Mouse (Mus musculus) gastrocnemius, adult 2 months (tissue): Measurements from ENCODE around the gene Aloxe3. TPM values are rescaled to one million over a fixed set of nuclear protein-coding genes. Genes with fewer than 3 reads are reported as not detected.
A peak's percentile ranks its signal among the peaks of the same experiment; 100 is the strongest.

Experiments used
- DNase-seq: peaks from one replicate; pipeline ENCODE4 v3.0.0; 2022
- H3K27ac ChIP-seq: fragments of 200-600 bp; 2 replicates; pipeline ENCODE4 v1.8.1; 2022; ENCODE audit warnings: mild to moderate bottlenecking
- H3K4me3 ChIP-seq: fragments of 200-600 bp; 2 replicates; pipeline ENCODE4 v1.8.1; 2022; ENCODE audit warnings: mild to moderate bottlenecking, moderate library complexity
- CTCF ChIP-seq: fragments of 200-600 bp; IDR thresholded peaks from 2 replicates; pipeline ENCODE4 v1.8.1; 2022; ENCODE audit warnings: antibody characterized with exemption, mild to moderate bottlenecking, moderate library complexity
- intact Hi-C: fragments of 180-260 bp; cut with DNase I; formaldehyde crosslinking; loops from one replicate; pipeline ENCODE4 v1.15.1; 2025
- total RNA-seq, 2 experiments: library from RNA; stranded (reverse); gene quantifications; 2 replicates each; pipeline ENCODE4 v1.2.3; 2021

The Aloxe3 gene
- total RNA-seq, 2 experiments from 2014 or later, result not detected

- TF ChIP-seq CTCF, result no peak
- intact Hi-C loops, result loop anchor here (2.0 kb wide), 1 partner anchor 26 kb away; the partner anchor contains the start of gene 9130213A22Rik
- H3K4me3 ChIP-seq, result peak overlapping the region; percentile 74
- peak; percentile 100 for DNase-seq
- H3K27ac ChIP-seq, result peak overlapping the region; percentile 100
Observed at GRCm38 (mm10) chr11:69096987-69097900, 28.5 kb upstream of the Aloxe3 start.

DNA sequence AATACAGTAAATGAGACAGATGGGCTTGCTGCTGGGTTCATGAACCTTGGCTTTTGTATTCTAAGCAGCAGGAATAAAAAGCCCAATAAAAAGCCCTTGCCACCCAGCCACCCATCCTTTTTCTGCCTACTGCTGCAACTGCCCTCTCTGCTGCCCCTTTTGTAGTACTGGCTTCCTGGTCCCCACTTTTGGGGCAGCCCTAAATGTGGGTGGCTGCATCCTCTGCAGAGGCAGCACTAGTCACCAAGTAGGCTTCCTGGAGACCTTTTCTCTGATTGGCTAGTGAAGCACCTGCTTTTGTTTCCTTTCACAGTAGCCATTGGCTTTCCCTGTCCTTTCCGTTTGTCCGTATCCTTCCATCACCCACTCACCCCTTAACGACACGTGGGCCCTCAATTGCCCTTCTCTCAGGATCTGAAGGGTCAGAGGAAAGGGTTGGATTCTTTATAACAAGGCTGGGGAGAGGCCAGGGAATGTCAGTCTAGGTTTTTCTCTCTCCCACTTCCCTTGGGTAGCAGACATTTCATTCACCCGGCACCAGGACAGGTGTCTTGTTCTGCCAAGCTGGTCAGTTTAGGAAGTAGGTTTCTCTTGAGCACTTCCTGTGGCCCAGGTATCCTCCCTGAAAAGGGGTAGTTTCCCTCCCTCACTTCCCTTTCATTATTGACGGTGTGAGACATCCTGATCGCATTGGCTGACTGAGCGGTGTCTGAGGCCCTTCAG, 27.5 kb upstream of the Aloxe3 start:
- peak overlapping the region; percentile 74 for H3K4me3 ChIP-seq
- no peak for TF ChIP-seq CTCF
- intact Hi-C loops, result no loop called here
- H3K27ac ChIP-seq, result peak overlapping the region; percentile 100
- peak; percentile 49 for DNase-seq

- Histone ChIP-seq H3K4me3 (peak overlapping the region; percentile 74), H3K27ac (peak overlapping the region; percentile 100)
- intact Hi-C loops, result no loop called here
- DNase-seq, result peak; percentile 98
- TF ChIP-seq CTCF, result no peak
Observed at GRCm38 (mm10) chr11:69098762-69099091, 27.0 kb upstream of the Aloxe3 start.

DNA sequence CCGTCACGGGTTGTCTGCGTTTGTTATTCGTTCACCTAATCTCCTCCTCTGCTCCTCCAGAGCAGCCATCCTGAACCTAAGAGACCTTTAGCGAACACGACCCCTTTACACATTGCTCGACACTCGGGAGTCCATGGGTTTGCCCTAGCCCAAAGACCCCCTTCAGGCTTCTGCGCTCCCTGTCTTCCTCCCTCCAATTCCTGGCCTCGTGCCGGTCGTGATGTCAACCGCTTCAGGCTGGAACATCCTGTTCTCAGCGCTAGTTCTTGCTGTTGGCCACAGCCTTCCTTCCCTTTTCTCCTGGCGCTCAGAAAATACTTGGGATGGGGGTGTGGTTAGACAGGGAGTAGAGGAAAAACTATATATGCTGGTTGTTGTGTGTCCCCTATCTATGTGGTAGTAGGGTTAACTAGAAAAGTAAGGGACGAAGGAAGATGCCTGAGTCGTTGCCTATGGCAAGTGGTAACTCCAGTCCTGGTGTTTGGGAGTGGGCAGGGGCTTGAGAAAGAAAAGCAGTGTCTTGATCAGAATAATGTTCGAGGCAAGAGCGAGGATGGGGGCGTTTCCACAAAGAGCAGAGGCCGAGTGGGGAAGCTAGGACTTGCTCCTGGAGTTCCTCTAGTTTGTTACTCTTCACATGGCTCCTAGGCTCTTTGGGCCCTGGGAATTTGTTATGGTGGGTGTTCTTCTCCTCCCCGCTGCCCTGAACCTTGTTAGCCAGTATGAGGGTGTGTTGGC, 26.4 kb upstream of the Aloxe3 start:
- H3K27ac ChIP-seq, result peak overlapping the region; percentile 100
- intact Hi-C loops, result no loop called here
- peak overlapping the region; percentile 74 for H3K4me3 ChIP-seq
- TF ChIP-seq CTCF, result no peak
- peak; percentile 95 for DNase-seq

GRCm38 (mm10) chr11:69099915-69100345, 25.8 kb upstream of the Aloxe3 start:
- Histone ChIP-seq H3K4me3 (peak overlapping the region; percentile 74), H3K27ac (peak overlapping the region; percentile 100)
- peak; percentile 98 for DNase-seq
- intact Hi-C loops, result loop anchor here (10.0 kb wide), 1 partner anchor 815 kb away; the partner anchor contains the start of gene Gps2
- peak; percentile 5; the same call in 1 of the 2 replicates for TF ChIP-seq CTCF

DNA sequence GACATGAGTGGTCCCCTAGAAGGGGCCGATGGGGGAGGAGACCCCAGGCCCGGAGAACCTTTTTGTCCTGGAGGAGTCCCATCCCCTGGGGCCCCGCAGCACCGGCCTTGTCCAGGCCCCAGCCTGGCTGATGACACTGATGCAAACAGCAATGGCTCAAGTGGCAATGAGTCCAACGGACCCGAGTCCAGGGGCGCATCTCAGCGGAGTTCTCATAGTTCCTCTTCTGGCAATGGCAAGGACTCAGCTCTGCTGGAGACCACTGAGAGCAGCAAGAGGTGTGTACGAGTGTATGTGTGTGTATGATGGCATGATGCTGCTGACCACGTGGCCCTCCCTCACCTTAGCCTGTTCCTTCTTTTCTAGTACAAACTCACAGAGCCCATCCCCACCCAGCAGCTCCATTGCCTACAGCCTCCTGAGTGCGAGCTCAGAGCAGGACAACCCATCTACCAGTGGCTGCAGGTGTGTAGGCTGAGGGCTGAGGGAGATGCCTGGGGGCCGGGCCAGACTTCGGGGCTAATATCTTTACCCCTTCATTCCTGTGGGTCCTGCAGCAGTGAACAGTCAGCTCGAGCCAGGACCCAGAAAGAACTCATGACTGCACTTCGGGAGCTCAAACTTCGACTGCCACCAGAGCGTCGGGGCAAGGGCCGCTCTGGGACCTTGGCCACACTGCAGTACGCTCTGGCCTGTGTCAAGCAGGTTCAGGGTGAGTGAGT, 24.9 kb upstream of the Aloxe3 start:
- DNase-seq, result peak; percentile 57
- H3K27ac ChIP-seq, result peak overlapping the region; percentile 100
- TF ChIP-seq CTCF, result no peak
- intact Hi-C loops, result loop anchor here (10.0 kb wide), 1 partner anchor 814 kb away; the partner anchor contains the start of gene Gps2
- H3K4me3 ChIP-seq, result peak overlapping the region; percentile 74

DNA sequence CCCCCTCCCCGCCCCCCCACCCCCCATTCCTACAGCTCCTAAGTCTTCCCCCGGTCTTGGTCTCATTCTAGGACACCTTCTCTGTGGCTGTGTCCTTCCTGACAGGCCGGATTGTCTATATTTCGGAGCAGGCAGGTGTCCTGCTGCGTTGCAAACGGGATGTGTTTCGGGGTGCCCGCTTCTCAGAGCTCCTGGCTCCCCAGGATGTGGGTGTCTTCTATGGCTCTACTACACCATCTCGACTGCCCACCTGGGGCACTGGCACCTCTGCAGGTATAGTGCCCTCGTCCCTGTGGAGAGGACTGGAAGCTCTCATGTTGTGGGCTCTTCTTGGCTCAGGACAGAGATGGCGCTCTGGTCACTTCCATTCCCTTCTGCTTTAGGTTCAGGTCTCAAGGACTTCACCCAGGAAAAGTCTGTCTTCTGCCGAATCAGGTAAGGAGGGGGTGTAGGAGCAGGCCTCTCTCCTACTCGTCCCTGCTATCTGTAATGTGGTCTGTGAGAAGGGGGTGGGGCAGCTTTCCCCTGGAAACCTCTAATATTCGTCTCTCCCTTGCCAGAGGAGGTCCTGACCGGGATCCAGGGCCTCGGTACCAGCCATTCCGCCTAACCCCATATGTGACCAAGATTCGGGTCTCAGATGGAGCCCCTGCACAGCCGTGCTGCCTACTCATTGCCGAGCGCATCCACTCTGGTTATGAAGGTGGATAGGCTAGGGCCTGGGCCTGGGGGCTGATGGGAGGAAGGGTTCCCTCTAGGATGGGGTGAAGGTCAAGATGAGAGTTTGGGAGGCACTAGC, 23.9 kb upstream of the Aloxe3 start:
- intact Hi-C loops, result loop anchor here (10.0 kb wide), 1 partner anchor 813 kb away; the partner anchor contains the start of gene Gps2
- TF ChIP-seq CTCF, result no peak
- H3K4me3 ChIP-seq, result peak overlapping the region; percentile 23; the same call in 1 of the 2 replicates
- peak; percentile 23 for DNase-seq
- H3K27ac ChIP-seq, result peak overlapping the region; percentile 100; the same call in 1 of the 2 replicates

- intact Hi-C loops, result loop anchor here (10.0 kb wide), 1 partner anchor 812 kb away; the partner anchor contains the start of gene Gps2
- peak; percentile 24 for DNase-seq
- Histone ChIP-seq H3K4me3 (no peak overlapping the region), H3K27ac (peak overlapping the region; percentile 100; the same call in 1 of the 2 replicates)
- no peak for TF ChIP-seq CTCF
Observed at GRCm38 (mm10) chr11:69102403-69102725, 23.3 kb upstream of the Aloxe3 start.

- no peak for TF ChIP-seq CTCF
- H3K27ac ChIP-seq, result no peak overlapping the region
- peak; percentile 22 for DNase-seq
- intact Hi-C loops, result loop anchor here (10.0 kb wide), 1 partner anchor 812 kb away; the partner anchor contains the start of gene Gps2
- H3K4me3 ChIP-seq, result no peak overlapping the region
Observed at GRCm38 (mm10) chr11:69103121-69103520, 22.6 kb upstream of the Aloxe3 start.

- DNase-seq, result peak; percentile 26
- Histone ChIP-seq H3K4me3 (no peak overlapping the region), H3K27ac (no peak overlapping the region)
- intact Hi-C loops, result loop anchor here (10.0 kb wide), 1 partner anchor 811 kb away; the partner anchor contains the start of gene Gps2
- no peak for TF ChIP-seq CTCF
Observed at GRCm38 (mm10) chr11:69103531-69104435, 21.9 kb upstream of the Aloxe3 start.
